Mouse (Mus musculus) heart, adult 2 months (tissue): ENCODE data around the gene Arap1.

Source experiments
- CTCF ChIP-seq: fragments of 200-600 bp; IDR thresholded peaks from 2 replicates; pipeline ENCODE4 v1.8.1; 2022; ENCODE audit warnings: antibody characterized with exemption, mild to moderate bottlenecking, moderate library complexity
- EP300 ChIP-seq: fragments of 200-500 bp; IDR thresholded peaks from 2 replicates; pipeline ENCODE4 v1.6.1; 2011; ENCODE audit warnings: low read depth, low read length, control low read depth; ENCODE audit not compliant: insufficient read depth
- POLR2A ChIP-seq: fragments of 200-500 bp; IDR thresholded peaks from 2 replicates; pipeline ENCODE4 v1.6.1; 2011; ENCODE audit warnings: mild to moderate bottlenecking, low read depth, low read length, control low read depth; ENCODE audit not compliant: insufficient read depth

DNA sequence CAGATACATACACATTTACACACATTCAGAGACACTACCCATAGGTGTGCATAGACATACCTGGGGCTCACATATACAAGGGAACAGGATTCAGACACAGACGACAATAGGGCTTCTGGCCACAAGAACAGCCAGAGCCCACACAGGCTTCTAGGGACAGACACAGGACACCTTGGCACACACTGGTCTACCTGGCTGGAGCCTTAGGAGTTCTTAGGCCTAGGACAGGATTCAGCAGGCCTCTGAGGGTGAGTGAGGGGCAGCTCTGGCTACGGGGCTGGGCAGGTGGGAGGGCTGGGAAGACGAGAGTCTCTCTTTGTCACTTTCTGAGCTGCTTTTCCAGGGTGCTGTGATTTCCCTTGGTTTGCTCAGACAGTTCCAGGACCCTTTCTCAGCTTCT, 30.4 kb downstream of the Arap1 start:
- TF ChIP-seq CTCF (no peak), EP300 (no peak), POLR2A (no peak)
